ENCODE assay signal across 19 mouse cellular contexts in genomic region chr14:75188521-75188920, GRCm38 (mm10). TPM values are rescaled to one million over a fixed set of nuclear protein-coding genes. Genes with fewer than 3 reads are reported as not detected.
DNase-seq lines count a peak whose midpoint lies in the region; ATAC-seq and TF ChIP-seq lines count a peak whose summit lies in the region.
"Had no signal": no experiment of that assay in that cellular context is flagged by ENCODE, and none has a peak within 500 bp of the region (broad histone marks: within the 10 kb centered on the region; RNA-seq: fewer than 3 reads in every experiment).

No protein-coding gene starts in this region.

- 70% methylated on average over 6 of the region's 6 CpGs for WGBS in hindbrain, postnatal 0 days
- WGBS in hindbrain, embryonic 10.5 days = 78% methylated on average over 6 of the region's 6 CpGs

- no peak overlapping the region for H3K9ac ChIP-seq in hindbrain, postnatal 0 days (replicated peaks; ENCODE audit: low read length)
- H3K9ac ChIP-seq: liver, embryonic 15.5 days had no signal

- DNase-seq in hindbrain, postnatal 0 days (ENCODE audit: low spot score) = no peak
- DNase-seq in hindbrain, embryonic 10.5 days (ENCODE audit: low spot score) = no peak
- DNase-seq in 416B (ENCODE audit: low read depth) = peak; percentile 37
- DNase-seq in testis, postnatal 14 days (ENCODE audit: low spot score) = no peak
- no peak for DNase-seq in gastrocnemius, postnatal 14 days
- DNase-seq in layer of hippocampus, adult 18-20 months (ENCODE audit: low spot score in 2 of 2) = no peak
- DNase-seq: kidney, adult 11 months had no signal

- intact Hi-C loops in gastrocnemius, postnatal 14 days (cut with DNase I; ENCODE audit: low total_unique reads) = no loop called here

- H3K4me2 ChIP-seq in hindbrain, postnatal 0 days (ENCODE audit: low read depth, low read length) = no peak overlapping the region
- H3K4me2 ChIP-seq: liver, embryonic 15.5 days had no signal

- TF ChIP-seq CTCF in hindbrain, postnatal 0 days (IDR thresholded peaks at IDR 0.05; ENCODE audit: low read depth) = peak; percentile 44
- TF ChIP-seq CTCF in E14TG2a.4 (conservative IDR thresholded peaks at IDR 0.05; ENCODE audit: low read length) = peak; percentile 66

- no peaks in the 10 kb centered on the region for H3K36me3 ChIP-seq in hindbrain, postnatal 0 days (ENCODE audit: insufficient read depth, low read length)
- H3K36me3 ChIP-seq in hindbrain, embryonic 10.5 days = no peaks in the 10 kb centered on the region
- H3K36me3 ChIP-seq in E14TG2a.4 (ENCODE audit: insufficient read depth, low read length) = no peaks in the 10 kb centered on the region
- H3K36me3 ChIP-seq: heart, embryonic 10.5 days; liver, embryonic 15.5 days had no signal

- H3K27me3 ChIP-seq in hindbrain, postnatal 0 days (ENCODE audit: insufficient read depth, low read length) = no peaks in the 10 kb centered on the region
- H3K27me3 ChIP-seq in hindbrain, embryonic 10.5 days (ENCODE audit: insufficient read depth, poor library complexity, severe bottlenecking) = no peaks in the 10 kb centered on the region
- no peaks in the 10 kb centered on the region for H3K27me3 ChIP-seq in E14TG2a.4 (ENCODE audit: insufficient read depth, low read length)
- H3K27me3 ChIP-seq: liver, embryonic 15.5 days had no signal

- no peaks in the 10 kb centered on the region for H3K4me1 ChIP-seq in hindbrain, postnatal 0 days (ENCODE audit: insufficient read depth, low read length)
- no peaks in the 10 kb centered on the region for H3K4me1 ChIP-seq in hindbrain, embryonic 10.5 days (replicated peaks)
- no peaks in the 10 kb centered on the region for H3K4me1 ChIP-seq in E14TG2a.4 (replicated peaks; ENCODE audit: low read depth, low read length)

- no peak for ATAC-seq in hindbrain, postnatal 0 days
- ATAC-seq in megakaryocyte, adult 5-6 weeks (ENCODE audit: poor library complexity, severe bottlenecking) = 0 out of 2 replicates have a peak, but pooled peaks have one; percentile 14

- no peak overlapping the region for H3K27ac ChIP-seq in hindbrain, postnatal 0 days
- no peak overlapping the region for H3K27ac ChIP-seq in hindbrain, embryonic 10.5 days
- H3K27ac ChIP-seq: heart, embryonic 10.5 days had no signal

- no peaks in the 10 kb centered on the region for H3K9me3 ChIP-seq in hindbrain, postnatal 0 days (ENCODE audit: low read length)
- H3K9me3 ChIP-seq in hindbrain, embryonic 10.5 days = no peaks in the 10 kb centered on the region
- no peaks in the 10 kb centered on the region for H3K9me3 ChIP-seq in E14TG2a.4 (ENCODE audit: low read length)
- H3K9me3 ChIP-seq: heart, embryonic 10.5 days; liver, embryonic 15.5 days; megakaryocyte, embryonic 14.5 days had no signal

- H3K4me3 ChIP-seq in hindbrain, postnatal 0 days (ENCODE audit: low read length) = no peak overlapping the region
- H3K4me3 ChIP-seq in hindbrain, embryonic 10.5 days = no peak overlapping the region
- no peak overlapping the region for H3K4me3 ChIP-seq in E14TG2a.4 (replicated peaks; ENCODE audit: low read length)
- H3K4me3 ChIP-seq: erythroblast, embryonic 14.5 days; heart, embryonic 10.5 days; liver, embryonic 15.5 days; megakaryocyte, embryonic 14.5 days had no signal

RNA-seq across cellular contexts. Expression of gene Cpb2, which starts 53.6 kb away (rescaled TPM):
- total RNA-seq in hindbrain, postnatal 0 days (2014; rRNA removed) = not detected in 2 replicates
- polyA plus RNA-seq in hindbrain, postnatal 0 days (2015; fragmentation: Nextera tagmentation; extraction: Ambion mirVana) = not detected in 2 replicates
- polyA plus RNA-seq in hindbrain, embryonic 10.5 days (2016; fragmentation: Nextera tagmentation; extraction: Ambion mirVana) = not detected in 2 replicates
- not detected in 2 replicates for total RNA-seq in megakaryocyte, adult 5-6 weeks (2015)
- total RNA-seq in megakaryocyte, adult 5-6 weeks (2017) = not detected in 2 replicates
- total RNA-seq in gastrocnemius, postnatal 14 days (2021) = not detected
- total RNA-seq in layer of hippocampus, adult 18-20 months (2021) = not detected
- total RNA-seq: common myeloid progenitor, adult 5-6 weeks; layer of hippocampus, adult 8-10 months; left cerebral cortex, postnatal 36 days had no signal
- polyA plus RNA-seq: erythroblast, embryonic 14.5 days; hindbrain, embryonic 11.5 days; small intestine, adult 2 months had no signal

RNA-seq across cellular contexts. Expression of gene Lcp1, which starts 57.6 kb away (rescaled TPM):
- 6.5 and 6.9 TPM in 2 replicates for total RNA-seq in hindbrain, postnatal 0 days (2014; rRNA removed)
- polyA plus RNA-seq in hindbrain, postnatal 0 days (2015; fragmentation: Nextera tagmentation; extraction: Ambion mirVana) = 7.9 and 8.3 TPM in 2 replicates
- 25.3 and 26.6 TPM in 2 replicates for polyA plus RNA-seq in hindbrain, embryonic 10.5 days (2016; fragmentation: Nextera tagmentation; extraction: Ambion mirVana)
- 1,031 and 1,064 TPM in 2 replicates for total RNA-seq in megakaryocyte, adult 5-6 weeks (2015)
- total RNA-seq in megakaryocyte, adult 5-6 weeks (2017) = 669 and 719 TPM in 2 replicates
- total RNA-seq in gastrocnemius, postnatal 14 days (2021) = 1 to 10 TPM; 6.0 to 8.2 TPM
- total RNA-seq in layer of hippocampus, adult 18-20 months (2021) = 1 to 10 TPM; 5.2 to 6.0 TPM

RNA-seq across cellular contexts. Expression of gene Lrrc63, which starts 57.8 kb away (rescaled TPM):
- not detected in 2 replicates for total RNA-seq in hindbrain, postnatal 0 days (2014; rRNA removed)
- 0.09 TPM in 1 of 2 replicates, not detected in the other for polyA plus RNA-seq in hindbrain, postnatal 0 days (2015; fragmentation: Nextera tagmentation; extraction: Ambion mirVana)
- 0.12 and 0.13 TPM in 2 replicates for polyA plus RNA-seq in hindbrain, embryonic 10.5 days (2016; fragmentation: Nextera tagmentation; extraction: Ambion mirVana)
- total RNA-seq in megakaryocyte, adult 5-6 weeks (2015) = 0.09 and 0.11 TPM in 2 replicates
- total RNA-seq in megakaryocyte, adult 5-6 weeks (2017) = 0.12 and 0.37 TPM in 2 replicates
- total RNA-seq in gastrocnemius, postnatal 14 days (2021) = not detected
- total RNA-seq in layer of hippocampus, adult 18-20 months (2021) = not detected
- total RNA-seq: common myeloid progenitor, adult 5-6 weeks; ES-E14; layer of hippocampus, adult 8-10 months had no signal
- polyA plus RNA-seq: erythroblast, embryonic 14.5 days; liver, embryonic 15.5 days; small intestine, adult 2 months had no signal

Comparison
In these comparisons a context has a peak if more than half of its experiments do, and no peak if none do; other contexts are left out.
1. RNA of gene Lcp1, which starts 57.6 kb away (total RNA-seq): 669 to 1,064 TPM in megakaryocyte, adult 5-6 weeks; 6.0 to 8.2 TPM in gastrocnemius, postnatal 14 days, 6.5 to 6.9 TPM in hindbrain, postnatal 0 days and 5.2 to 6.0 TPM in layer of hippocampus, adult 18-20 months; every median in the first group is over 10 times any median in the second.